Mouse (Mus musculus) kidney, embryonic 16.5 days (tissue): ENCODE data around the gene Szt2. TPM values are rescaled to one million over a fixed set of nuclear protein-coding genes. Genes with fewer than 3 reads are reported as not detected.

Experiments
- ATAC-seq: fragments of 200-750 bp; cut with Nextera tagmentation; 2 replicates; pipeline ENCODE4 v1.8.0; 2017; ENCODE audit warnings: moderate TSS enrichment; ENCODE audit not compliant: low FRiP score, low TSS enrichment
- H3K27ac ChIP-seq: fragments of 300-500 bp; sonication (generic); 2 replicates; pipeline ENCODE4 v1.5.1; 2014; ENCODE audit warnings: low read length
- H3K27me3 ChIP-seq: fragments of 300-500 bp; sonication (generic); 2 replicates; pipeline ENCODE4 v1.6.1; 2014; ENCODE audit warnings: low read length, control low read depth, mixed read lengths; ENCODE audit not compliant: insufficient read depth
- H3K36me3 ChIP-seq: fragments of 300-500 bp; sonication (generic); 2 replicates; pipeline ENCODE4 v1.6.1; 2014; ENCODE audit warnings: low read length, control low read depth, mixed read lengths; ENCODE audit not compliant: insufficient read depth
- H3K4me1 ChIP-seq: fragments of 300-500 bp; sonication (generic); 2 replicates; pipeline ENCODE4 v1.6.1; 2014; ENCODE audit warnings: low read length, control low read depth, mixed read lengths; ENCODE audit not compliant: insufficient read depth
- H3K4me2 ChIP-seq: fragments of 300-500 bp; sonication (generic); replicated peaks from 2 replicates; pipeline ENCODE4 v1.6.1; 2014; ENCODE audit warnings: low read depth, low read length
- H3K4me3 ChIP-seq: fragments of 300-500 bp; sonication (generic); 2 replicates; pipeline ENCODE4 v1.5.1; 2014; ENCODE audit warnings: mild to moderate bottlenecking, low read length
- H3K9ac ChIP-seq: fragments of 300-500 bp; sonication (generic); replicated peaks from 2 replicates; pipeline ENCODE4 v1.6.1; 2014; ENCODE audit warnings: low read length
- H3K9me3 ChIP-seq: fragments of 300-500 bp; sonication (generic); 2 replicates; pipeline ENCODE4 v1.6.1; 2016; ENCODE audit warnings: low read length, control low read depth
- WGBS: fragments of 180-500 bp; shearing (Covaris S2); extraction: QIAGEN DNeasy Blood & Tissue Kit; methylation state at CpG from one replicate; pipeline ENCODE4 v1.1.7; 2014; 5-methylcytosine and 5-hydroxymethylcytosine counted together
- polyA plus RNA-seq: library from polyadenylated mRNA; unstranded; fragments of >200 nt; fragmentation: Nextera tagmentation; extraction: Ambion mirVana; gene quantifications from 2 replicates; pipeline ENCODE4 v1.2.1, GENCODE M21; 2015

The Szt2 gene
- polyA plus RNA-seq, 1 experiment from 2014 or later, result 8.1 TPM

DNA sequence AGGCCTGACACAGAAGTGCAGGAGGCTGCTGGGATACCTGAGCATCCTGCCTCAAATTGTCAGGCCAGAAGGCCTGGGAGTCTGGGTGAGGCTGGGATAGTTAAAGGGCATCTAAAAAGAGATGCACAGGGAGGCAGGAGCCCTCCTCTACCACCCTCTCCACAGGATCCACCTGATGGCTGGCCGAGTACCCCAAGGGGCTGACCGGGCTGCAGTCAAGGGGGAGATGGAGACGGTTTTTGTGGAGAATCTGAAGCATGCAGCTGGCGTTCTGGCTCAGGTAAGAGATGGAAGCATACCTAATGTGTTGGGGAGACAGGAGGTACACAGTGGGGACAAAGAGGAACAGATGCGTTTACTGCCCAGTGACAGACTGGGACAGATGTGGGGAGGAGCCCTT, 47.6 kb downstream of the Szt2 start:
- no peaks in the 10 kb centered on the region for H3K9me3 ChIP-seq
- peaks cover 11% of the 10 kb centered on the region for H3K4me1 ChIP-seq
- H3K27ac ChIP-seq, result no peak overlapping the region
- H3K4me2 ChIP-seq, result no peak overlapping the region
- no peak overlapping the region for H3K4me3 ChIP-seq
- no peaks in the 10 kb centered on the region for H3K27me3 ChIP-seq
- H3K36me3 ChIP-seq, result peaks cover 46% of the 10 kb centered on the region
- H3K9ac ChIP-seq, result no peak overlapping the region
- 85% methylated on average over 5 of the region's 5 CpGs for WGBS
- no peak for ATAC-seq

GRCm38 (mm10) chr4:118359896-118360720, 49.0 kb downstream of the Szt2 start:
- Histone ChIP-seq H3K27ac (peak overlapping the region; percentile 72; the same call in 1 of the 2 replicates), H3K4me3 (peak overlapping the region; percentile 70), H3K36me3 (peaks cover 34% of the 10 kb centered on the region), H3K4me1 (peaks cover 11% of the 10 kb centered on the region), H3K9me3 (no peaks in the 10 kb centered on the region), H3K27me3 (no peaks in the 10 kb centered on the region), H3K4me2 (peak overlapping the region; percentile 92), H3K9ac (peak overlapping the region; percentile 83)
- peak; percentile 79 for ATAC-seq
- WGBS, result 2% methylated on average over 54 of the region's 54 CpGs

DNA sequence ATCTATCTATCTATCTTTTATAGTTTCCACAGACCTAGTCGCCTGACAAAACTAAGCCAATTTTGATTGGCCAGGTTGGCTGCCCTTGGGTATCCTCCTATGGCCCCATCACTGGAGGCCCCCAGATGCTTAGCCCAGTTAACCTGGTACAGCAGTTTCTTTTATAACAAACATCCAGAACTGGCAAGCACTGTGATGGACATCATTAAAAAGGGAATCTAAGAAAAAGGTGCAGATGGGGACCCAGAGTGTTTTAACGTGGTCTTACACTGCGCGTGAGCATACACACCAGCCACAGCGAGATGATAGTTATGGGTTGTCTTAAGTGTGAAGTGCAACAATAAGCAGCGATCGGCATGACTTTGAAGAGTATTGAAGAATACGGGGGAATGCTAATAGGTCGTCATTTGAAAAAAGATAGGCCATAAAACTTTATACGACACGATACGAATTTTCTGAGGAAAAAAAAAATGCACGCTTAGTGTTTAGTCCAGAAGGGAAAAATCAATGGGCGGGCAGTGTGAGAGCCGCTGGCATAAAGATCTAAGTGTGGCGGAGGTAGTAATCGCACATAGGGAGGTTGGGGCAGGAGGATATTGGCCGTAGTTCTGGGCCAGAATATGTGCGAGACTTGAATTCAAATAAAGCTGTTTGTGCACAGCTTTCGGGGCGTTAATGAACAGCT, 49.7 kb downstream of the Szt2 start:
- H3K27ac ChIP-seq, result no peak overlapping the region
- WGBS, result 15% methylated on average over 21 of the region's 21 CpGs
- peaks cover 11% of the 10 kb centered on the region for H3K4me1 ChIP-seq
- no peaks in the 10 kb centered on the region for H3K9me3 ChIP-seq
- H3K9ac ChIP-seq, result peak overlapping the region; percentile 83
- H3K27me3 ChIP-seq, result no peaks in the 10 kb centered on the region
- H3K4me2 ChIP-seq, result peak overlapping the region; percentile 92
- H3K4me3 ChIP-seq, result peak overlapping the region; percentile 70
- ATAC-seq, result no peak
- H3K36me3 ChIP-seq, result peaks cover 26% of the 10 kb centered on the region

GRCm38 (mm10) chr4:118358159-118358895, 50.7 kb downstream of the Szt2 start:
- H3K27ac ChIP-seq, result no peak overlapping the region
- 76% methylated on average over 17 of the region's 17 CpGs for WGBS
- no peaks in the 10 kb centered on the region for H3K27me3 ChIP-seq
- H3K9ac ChIP-seq, result no peak overlapping the region
- no peaks in the 10 kb centered on the region for H3K9me3 ChIP-seq
- peaks cover 17% of the 10 kb centered on the region for H3K36me3 ChIP-seq
- H3K4me3 ChIP-seq, result no peak overlapping the region
- H3K4me2 ChIP-seq, result no peak overlapping the region
- no peak for ATAC-seq
- H3K4me1 ChIP-seq, result peaks cover 11% of the 10 kb centered on the region

GRCm38 (mm10) chr4:118357504-118357903, 51.6 kb downstream of the Szt2 start:
- no peak overlapping the region for H3K4me2 ChIP-seq
- H3K36me3 ChIP-seq, result peaks cover 9% of the 10 kb centered on the region
- H3K9me3 ChIP-seq, result no peaks in the 10 kb centered on the region
- no peak overlapping the region for H3K27ac ChIP-seq
- ATAC-seq, result no peak
- H3K4me3 ChIP-seq, result no peak overlapping the region
- no peak overlapping the region for H3K9ac ChIP-seq
- 32% methylated on average over 8 of the region's 8 CpGs for WGBS
- H3K4me1 ChIP-seq, result peaks cover 11% of the 10 kb centered on the region
- H3K27me3 ChIP-seq, result no peaks in the 10 kb centered on the region

DNA sequence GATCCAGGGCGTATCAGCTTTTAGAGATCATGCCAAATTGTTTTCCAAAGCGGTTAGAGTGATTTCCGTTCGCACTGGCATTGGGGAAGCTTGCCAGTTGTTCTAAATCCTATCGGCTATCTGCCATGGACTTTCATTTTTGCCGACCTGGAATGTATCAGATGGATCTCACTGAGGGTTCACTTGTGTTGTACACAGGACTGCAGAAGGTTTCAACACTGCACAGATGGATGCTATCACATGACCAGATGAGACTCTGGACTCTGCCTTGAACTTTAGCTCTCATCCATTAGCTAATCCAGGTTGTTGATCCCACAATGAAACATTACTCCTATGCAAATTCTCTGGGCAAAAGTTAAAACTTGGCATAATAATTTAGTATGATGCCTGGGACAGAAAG, 52.3 kb downstream of the Szt2 start:
- H3K36me3 ChIP-seq, result 0 out of 2 replicates have a peak, but pooled peaks cover 1% of the 10 kb centered on the region
- H3K27ac ChIP-seq, result no peak overlapping the region
- H3K9me3 ChIP-seq, result no peaks in the 10 kb centered on the region
- 83% methylated on average over 6 of the region's 6 CpGs for WGBS
- no peaks in the 10 kb centered on the region for H3K27me3 ChIP-seq
- no peak for ATAC-seq
- H3K9ac ChIP-seq, result no peak overlapping the region
- H3K4me2 ChIP-seq, result no peak overlapping the region
- H3K4me1 ChIP-seq, result peaks cover 11% of the 10 kb centered on the region
- no peak overlapping the region for H3K4me3 ChIP-seq

DNA sequence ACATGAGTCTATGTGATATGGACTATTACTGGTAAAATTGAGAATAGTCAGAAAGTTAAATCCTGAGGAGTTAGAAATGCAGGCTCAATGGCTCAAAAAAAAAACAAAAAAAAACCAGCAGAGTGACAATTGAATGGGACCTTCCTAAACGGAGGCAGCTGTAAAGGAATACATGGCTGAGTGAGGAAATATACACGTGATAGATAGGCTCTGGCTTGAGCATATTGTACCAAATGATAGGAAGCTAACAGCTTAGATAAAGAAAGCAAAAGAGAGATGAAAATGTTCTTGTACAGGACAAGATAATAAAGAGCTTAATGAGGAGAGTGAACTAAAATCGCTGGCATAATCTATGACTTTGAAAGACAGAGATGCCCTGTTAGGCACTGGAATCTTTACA, 54.8 kb downstream of the Szt2 start:
- no peak overlapping the region for H3K27ac ChIP-seq
- H3K4me2 ChIP-seq, result no peak overlapping the region
- H3K9ac ChIP-seq, result no peak overlapping the region
- ATAC-seq, result no peak
- H3K4me1 ChIP-seq, result peaks cover 2% of the 10 kb centered on the region; the same call in 1 of the 2 replicates
- H3K27me3 ChIP-seq, result no peaks in the 10 kb centered on the region
- WGBS, result 78% methylated on average over 3 of the region's 3 CpGs
- H3K36me3 ChIP-seq, result no peaks in the 10 kb centered on the region
- H3K4me3 ChIP-seq, result no peak overlapping the region
- no peaks in the 10 kb centered on the region for H3K9me3 ChIP-seq

DNA sequence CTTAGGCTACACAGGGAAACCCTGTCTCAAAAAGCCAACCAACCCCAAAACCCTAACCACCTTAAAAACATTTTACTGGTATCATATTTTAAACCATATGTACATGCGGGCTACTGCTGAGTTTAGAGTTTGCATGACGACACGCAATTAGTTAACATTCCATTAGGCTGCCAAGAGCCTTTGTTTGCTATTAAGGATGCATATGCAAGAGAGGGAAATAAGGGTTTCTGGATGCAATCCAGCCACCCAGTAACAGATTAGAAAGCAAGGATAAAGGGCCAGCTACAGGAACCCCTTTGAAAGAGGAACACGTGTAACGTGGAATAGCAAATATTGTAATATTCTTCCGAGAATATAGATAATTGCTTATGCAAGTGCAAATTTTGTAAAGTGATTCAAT, 55.4 kb downstream of the Szt2 start:
- H3K4me1 ChIP-seq, result no peaks in the 10 kb centered on the region
- no peak overlapping the region for H3K4me3 ChIP-seq
- ATAC-seq, result no peak
- no peak overlapping the region for H3K4me2 ChIP-seq
- WGBS, result 88% methylated on average over 6 of the region's 6 CpGs
- H3K36me3 ChIP-seq, result no peaks in the 10 kb centered on the region
- no peaks in the 10 kb centered on the region for H3K9me3 ChIP-seq
- no peak overlapping the region for H3K9ac ChIP-seq
- H3K27me3 ChIP-seq, result no peaks in the 10 kb centered on the region
- H3K27ac ChIP-seq, result no peak overlapping the region

GRCm38 (mm10) chr4:118351828-118352227, 57.2 kb downstream of the Szt2 start:
- Histone ChIP-seq H3K9me3 (no peaks in the 10 kb centered on the region), H3K9ac (no peak overlapping the region), H3K4me1 (no peaks in the 10 kb centered on the region), H3K36me3 (no peaks in the 10 kb centered on the region), H3K27me3 (no peaks in the 10 kb centered on the region), H3K4me3 (no peak overlapping the region), H3K4me2 (no peak overlapping the region), H3K27ac (no peak overlapping the region)
- WGBS, result 92% methylated on average over 3 of the region's 3 CpGs
- ATAC-seq, result no peak
